Mouse (Mus musculus) kidney, embryonic 16.5 days (tissue): Measurements from ENCODE around the gene Vmn1r56. TPM values are rescaled to one million over a fixed set of nuclear protein-coding genes. Genes with fewer than 3 reads are reported as not detected.
"Not testable (repeated sequence)": the region's sequence is repeated elsewhere in the genome, so short reads cannot be mapped to it uniquely, and the experiment has no call there.

Experiments used
- ATAC-seq: fragments of 200-750 bp; cut with Nextera tagmentation; 2 replicates; pipeline ENCODE4 v1.8.0; 2017; ENCODE audit warnings: moderate TSS enrichment; ENCODE audit not compliant: low FRiP score, low TSS enrichment
- H3K27ac ChIP-seq: fragments of 300-500 bp; sonication (generic); 2 replicates; pipeline ENCODE4 v1.5.1; 2014; ENCODE audit warnings: low read length
- H3K27me3 ChIP-seq: fragments of 300-500 bp; sonication (generic); 2 replicates; pipeline ENCODE4 v1.6.1; 2014; ENCODE audit warnings: low read length, control low read depth, mixed read lengths; ENCODE audit not compliant: insufficient read depth
- H3K36me3 ChIP-seq: fragments of 300-500 bp; sonication (generic); 2 replicates; pipeline ENCODE4 v1.6.1; 2014; ENCODE audit warnings: low read length, control low read depth, mixed read lengths; ENCODE audit not compliant: insufficient read depth
- H3K4me1 ChIP-seq: fragments of 300-500 bp; sonication (generic); 2 replicates; pipeline ENCODE4 v1.6.1; 2014; ENCODE audit warnings: low read length, control low read depth, mixed read lengths; ENCODE audit not compliant: insufficient read depth
- H3K4me2 ChIP-seq: fragments of 300-500 bp; sonication (generic); replicated peaks from 2 replicates; pipeline ENCODE4 v1.6.1; 2014; ENCODE audit warnings: low read depth, low read length
- H3K4me3 ChIP-seq: fragments of 300-500 bp; sonication (generic); 2 replicates; pipeline ENCODE4 v1.5.1; 2014; ENCODE audit warnings: mild to moderate bottlenecking, low read length
- H3K9ac ChIP-seq: fragments of 300-500 bp; sonication (generic); replicated peaks from 2 replicates; pipeline ENCODE4 v1.6.1; 2014; ENCODE audit warnings: low read length
- H3K9me3 ChIP-seq: fragments of 300-500 bp; sonication (generic); 2 replicates; pipeline ENCODE4 v1.6.1; 2016; ENCODE audit warnings: low read length, control low read depth
- WGBS: fragments of 180-500 bp; shearing (Covaris S2); extraction: QIAGEN DNeasy Blood & Tissue Kit; methylation state at CpG from one replicate; pipeline ENCODE4 v1.1.7; 2014; 5-methylcytosine and 5-hydroxymethylcytosine counted together
- polyA plus RNA-seq: library from polyadenylated mRNA; unstranded; fragments of >200 nt; fragmentation: Nextera tagmentation; extraction: Ambion mirVana; gene quantifications from 2 replicates; pipeline ENCODE4 v1.2.1, GENCODE M21; 2015

The Vmn1r56 gene
- not detected in 2 replicates for polyA plus RNA-seq

GRCm38 (mm10) chr7:5196647-5197046 lies at the start of gene Vmn1r56:
Vmn1r56 (minus strand) TSS chr7:5196747.
- not testable (repeated sequence) for H3K36me3 ChIP-seq, H3K4me1 ChIP-seq, H3K4me3 ChIP-seq, H3K9ac ChIP-seq, H3K4me2 ChIP-seq, H3K27ac ChIP-seq, H3K9me3 ChIP-seq, ATAC-seq, H3K27me3 ChIP-seq

GRCm38 (mm10) chr7:5218193-5218592 lies 21.6 kb upstream of the Vmn1r56 start, which contains the start of gene Vmn1r57:
Vmn1r57 (plus strand) TSS chr7:5218493.
- H3K4me3 ChIP-seq, ATAC-seq, H3K36me3 ChIP-seq, H3K9ac ChIP-seq, H3K27ac ChIP-seq, H3K4me1 ChIP-seq, H3K9me3 ChIP-seq, H3K27me3 ChIP-seq, H3K4me2 ChIP-seq: not testable (repeated sequence)
- WGBS, result 69% methylated on average over 1 of the region's 1 CpGs

- H3K27me3 ChIP-seq, H3K36me3 ChIP-seq, H3K4me1 ChIP-seq, H3K4me2 ChIP-seq, H3K9me3 ChIP-seq, H3K27ac ChIP-seq, H3K9ac ChIP-seq, ATAC-seq, H3K4me3 ChIP-seq: not testable (repeated sequence)
Observed at GRCm38 (mm10) chr7:5149570-5149969, 47.0 kb downstream of the Vmn1r56 start, which contains the start of gene Vmn1r55. Vmn1r55 (minus strand) TSS chr7:5149670.

Other genes with a start within 250 kb of the Vmn1r56 start
- 0.26 and 0.41 TPM in 2 replicates for gene Sbk2, start 232.3 kb downstream of the Vmn1r56 start, polyA plus RNA-seq
- gene Sbk3, start 225.6 kb downstream of the Vmn1r56 start, polyA plus RNA-seq, result not detected in 2 replicates
- gene Zfp579, start 200.6 kb downstream of the Vmn1r56 start, polyA plus RNA-seq, result 31.3 and 40.5 TPM in 2 replicates
- gene Zfp524, start 182.3 kb downstream of the Vmn1r56 start, polyA plus RNA-seq, result 14.4 and 15.2 TPM in 2 replicates
- 41.9 and 44.2 TPM in 2 replicates for gene Fiz1, start 182.1 kb downstream of the Vmn1r56 start, polyA plus RNA-seq
- 1.7 and 1.9 TPM in 2 replicates for gene Gm44973, start 181.3 kb downstream of the Vmn1r56 start, polyA plus RNA-seq
- gene Zfp865, start 176.4 kb downstream of the Vmn1r56 start, polyA plus RNA-seq, result 6.6 and 7.6 TPM in 2 replicates
- 27.1 and 30.3 TPM in 2 replicates for gene Ccdc106, start 176.2 kb downstream of the Vmn1r56 start, polyA plus RNA-seq
- gene 4632433K11Rik, start 162.6 kb downstream of the Vmn1r56 start, polyA plus RNA-seq, result 1.3 TPM in 1 of 2 replicates, not detected in the other
- 8.1 and 8.2 TPM in 2 replicates for gene Zfp784, start 158.3 kb downstream of the Vmn1r56 start, polyA plus RNA-seq
- 35.0 and 44.0 TPM in 2 replicates for gene Zfp580, start 145.2 kb downstream of the Vmn1r56 start, polyA plus RNA-seq
- 136 and 139 TPM in 2 replicates for gene U2af2, start 134.6 kb downstream of the Vmn1r56 start, polyA plus RNA-seq
- 64.9 and 66.6 TPM in 2 replicates for gene Epn1, start 116.5 kb downstream of the Vmn1r56 start, polyA plus RNA-seq
- gene Rfpl4, start 79.8 kb downstream of the Vmn1r56 start, polyA plus RNA-seq, result not detected in 2 replicates
- gene Rasl2-9, start 70.8 kb downstream of the Vmn1r56 start, polyA plus RNA-seq, result 0.23 and 0.69 TPM in 2 replicates
- gene Vmn1r55, start 47.1 kb downstream of the Vmn1r56 start, polyA plus RNA-seq, result not detected in 2 replicates
- not detected in 2 replicates for gene Vmn1r57, start 21.7 kb upstream of the Vmn1r56 start, polyA plus RNA-seq
- not detected in 2 replicates for gene Gm5065, start 153.8 kb upstream of the Vmn1r56 start, polyA plus RNA-seq
- gene Nlrp2, start 154.3 kb upstream of the Vmn1r56 start, polyA plus RNA-seq, result not detected in 2 replicates
- not detected in 2 replicates for gene Vmn1r58, start 216.6 kb upstream of the Vmn1r56 start, polyA plus RNA-seq